Mouse (Mus musculus) midbrain, embryonic 10.5 days (tissue): ENCODE data around the gene Foxc2. TPM values are rescaled to one million over a fixed set of nuclear protein-coding genes. Genes with fewer than 3 reads are reported as not detected.

Experiments
- DNase-seq: peaks from one replicate; pipeline ENCODE4 v3.0.0-alpha.2; 2017; ENCODE audit warnings: low spot score
- H3K27ac ChIP-seq: fragments of 300-500 bp; sonication (generic); replicated peaks from 2 replicates; pipeline ENCODE4 v1.5.1; 2016; ENCODE audit warnings: mild to moderate bottlenecking
- H3K27me3 ChIP-seq: fragments of 300-500 bp; sonication (generic); 2 replicates; pipeline ENCODE4 v1.6.1; 2016; ENCODE audit warnings: low read depth, mild to moderate bottlenecking; ENCODE audit not compliant: poor library complexity, severe bottlenecking
- H3K36me3 ChIP-seq: fragments of 300-500 bp; sonication (generic); 2 replicates; pipeline ENCODE4 v1.6.1; 2016; ENCODE audit warnings: mild to moderate bottlenecking, moderate library complexity
- H3K4me1 ChIP-seq: fragments of 300-500 bp; sonication (generic); 2 replicates; pipeline ENCODE4 v1.6.1; 2016
- H3K4me3 ChIP-seq: fragments of 300-500 bp; sonication (generic); 2 replicates; pipeline ENCODE4 v1.5.1; 2016; ENCODE audit warnings: mild to moderate bottlenecking, moderate library complexity
- H3K9me3 ChIP-seq: fragments of 300-500 bp; sonication (generic); replicated peaks from 2 replicates; pipeline ENCODE4 v1.6.1; 2016; ENCODE audit warnings: mild to moderate bottlenecking
- WGBS: fragments of 180-500 bp; shearing (Covaris S2); methylation state at CpG from one replicate; pipeline ENCODE4 v1.1.7; 2016; 5-methylcytosine and 5-hydroxymethylcytosine counted together
- polyA plus RNA-seq: library from polyadenylated mRNA; unstranded; fragments of >200 nt; fragmentation: Nextera tagmentation; extraction: Ambion mirVana; gene quantifications from 2 replicates; pipeline ENCODE4 v1.2.1, GENCODE M21; 2016

The Foxc2 gene
- polyA plus RNA-seq = 5.1 and 6.1 TPM in 2 replicates

GRCm38 (mm10) chr8:121115948-121116347 is at the start of gene Foxc2:
Gene Foxc2 (plus strand): TSS chr8:121116171.
- peak within 1 kb of the TSS; percentile 59 for H3K4me3 ChIP-seq
- peaks cover 27% of the 10 kb centered on the region for H3K4me1 ChIP-seq
- peak; percentile 83 for DNase-seq
- H3K36me3 ChIP-seq = no peaks in the 10 kb centered on the region
- no peak within 1 kb of the TSS; the same call in 1 of the 2 replicates for H3K27ac ChIP-seq
- H3K9me3 ChIP-seq = no peaks in the 10 kb centered on the region
- WGBS = 0% methylated on average over 25 of the region's 25 CpGs
- peaks cover 100% of the 10 kb centered on the region for H3K27me3 ChIP-seq

- Histone ChIP-seq H3K27ac (no peak overlapping the region), H3K4me1 (peaks cover 29% of the 10 kb centered on the region), H3K36me3 (no peaks in the 10 kb centered on the region), H3K9me3 (no peaks in the 10 kb centered on the region), H3K4me3 (no peak overlapping the region), H3K27me3 (peaks cover 99% of the 10 kb centered on the region)
- DNase-seq = peak; percentile 45
- 4% methylated on average over 12 of the region's 12 CpGs for WGBS
These were observed 44.5 kb upstream of the Foxc2 start for GRCm38 (mm10) chr8:121071454-121071853.

GRCm38 (mm10) chr8:121072406-121073130 is 43.4 kb upstream of the Foxc2 start:
- 8% methylated on average over 11 of the region's 11 CpGs for WGBS
- no peak for DNase-seq
- Histone ChIP-seq H3K9me3 (no peaks in the 10 kb centered on the region), H3K27ac (no peak overlapping the region), H3K36me3 (no peaks in the 10 kb centered on the region), H3K4me3 (no peak overlapping the region), H3K4me1 (peaks cover 29% of the 10 kb centered on the region), H3K27me3 (peaks cover 100% of the 10 kb centered on the region)

- Histone ChIP-seq H3K4me1 (peaks cover 29% of the 10 kb centered on the region), H3K27ac (no peak overlapping the region), H3K36me3 (no peaks in the 10 kb centered on the region), H3K4me3 (peak overlapping the region; percentile 29), H3K27me3 (peaks cover 100% of the 10 kb centered on the region), H3K9me3 (no peaks in the 10 kb centered on the region)
- under 1% methylated on average over 48 of the region's 48 CpGs for WGBS
- peak; percentile 51 for DNase-seq
These were observed 42.5 kb upstream of the Foxc2 start for GRCm38 (mm10) chr8:121073174-121074107.

- no peaks in the 10 kb centered on the region for H3K9me3 ChIP-seq
- peaks cover 100% of the 10 kb centered on the region for H3K27me3 ChIP-seq
- H3K4me3 ChIP-seq = no peak overlapping the region
- WGBS = 0% methylated on average over 15 of the region's 15 CpGs
- no peaks in the 10 kb centered on the region for H3K36me3 ChIP-seq
- H3K4me1 ChIP-seq = peaks cover 29% of the 10 kb centered on the region
- peak; percentile 53 for DNase-seq
- H3K27ac ChIP-seq = no peak overlapping the region
These were observed 41.7 kb upstream of the Foxc2 start for GRCm38 (mm10) chr8:121074108-121074847.

GRCm38 (mm10) chr8:121074848-121075145 is 41.2 kb upstream of the Foxc2 start:
- Histone ChIP-seq H3K4me1 (peaks cover 29% of the 10 kb centered on the region), H3K36me3 (no peaks in the 10 kb centered on the region), H3K4me3 (no peak overlapping the region), H3K27me3 (peaks cover 100% of the 10 kb centered on the region), H3K9me3 (no peaks in the 10 kb centered on the region), H3K27ac (no peak overlapping the region)
- WGBS = 2% methylated on average over 10 of the region's 10 CpGs
- DNase-seq = no peak

- DNase-seq = peak; percentile 42
- H3K4me3 ChIP-seq = no peak overlapping the region
- under 1% methylated on average over 13 of the region's 13 CpGs for WGBS
- H3K27me3 ChIP-seq = peaks cover 100% of the 10 kb centered on the region
- H3K36me3 ChIP-seq = no peaks in the 10 kb centered on the region
- no peak overlapping the region for H3K27ac ChIP-seq
- no peaks in the 10 kb centered on the region for H3K9me3 ChIP-seq
- H3K4me1 ChIP-seq = peaks cover 27% of the 10 kb centered on the region
These were observed 40.0 kb upstream of the Foxc2 start for GRCm38 (mm10) chr8:121075936-121076335.

GRCm38 (mm10) chr8:121076555-121076954 is 39.4 kb upstream of the Foxc2 start:
- Histone ChIP-seq H3K9me3 (no peaks in the 10 kb centered on the region), H3K36me3 (no peaks in the 10 kb centered on the region), H3K27me3 (peaks cover 100% of the 10 kb centered on the region), H3K4me1 (peaks cover 21% of the 10 kb centered on the region), H3K4me3 (no peak overlapping the region), H3K27ac (no peak overlapping the region)
- DNase-seq = no peak
- WGBS = 4% methylated on average over 7 of the region's 7 CpGs

GRCm38 (mm10) chr8:121078721-121079120 is 37.2 kb upstream of the Foxc2 start:
- Histone ChIP-seq H3K27ac (no peak overlapping the region), H3K9me3 (no peaks in the 10 kb centered on the region), H3K36me3 (no peaks in the 10 kb centered on the region), H3K4me1 (peaks cover 24% of the 10 kb centered on the region), H3K4me3 (no peak overlapping the region), H3K27me3 (peaks cover 100% of the 10 kb centered on the region)
- WGBS = 1% methylated on average over 14 of the region's 14 CpGs
- DNase-seq = peak; percentile 26

- DNase-seq = no peak
These were observed 36.8 kb upstream of the Foxc2 start for GRCm38 (mm10) chr8:121079201-121079600.

GRCm38 (mm10) chr8:121079944-121080343 is 36.0 kb upstream of the Foxc2 start:
- Histone ChIP-seq H3K27me3 (peaks cover 100% of the 10 kb centered on the region), H3K27ac (no peak overlapping the region), H3K4me1 (peaks cover 30% of the 10 kb centered on the region), H3K36me3 (no peaks in the 10 kb centered on the region), H3K4me3 (no peak overlapping the region), H3K9me3 (no peaks in the 10 kb centered on the region)
- WGBS = under 1% methylated on average over 12 of the region's 12 CpGs
- DNase-seq = no peak

More at GRCm38 (mm10) chr8:121079201-121079600, 36.8 kb upstream of the Foxc2 start:
- Histone ChIP-seq H3K36me3 (no peaks in the 10 kb centered on the region), H3K9me3 (no peaks in the 10 kb centered on the region), H3K27ac (no peak overlapping the region), H3K4me3 (no peak overlapping the region), H3K4me1 (peaks cover 26% of the 10 kb centered on the region), H3K27me3 (peaks cover 100% of the 10 kb centered on the region)
- 2% methylated on average over 7 of the region's 7 CpGs for WGBS

GRCm38 (mm10) chr8:121080361-121081090 is 35.4 kb upstream of the Foxc2 start:
- Histone ChIP-seq H3K27me3 (peaks cover 100% of the 10 kb centered on the region), H3K4me1 (peaks cover 32% of the 10 kb centered on the region), H3K9me3 (no peaks in the 10 kb centered on the region), H3K36me3 (no peaks in the 10 kb centered on the region), H3K4me3 (no peak overlapping the region), H3K27ac (no peak overlapping the region)
- peak; percentile 43 for DNase-seq
- WGBS = under 1% methylated on average over 49 of the region's 49 CpGs
